Mouse (Mus musculus) E14TG2a.4 (cell line): ENCODE measurements around the gene Ppp1r1b.

Experiments
- CTCF ChIP-seq: conservative IDR thresholded peaks from 2 replicates; pipeline ENCODE4 v1.5.1; 2014; ENCODE audit warnings: low read length
- NANOG ChIP-seq: IDR thresholded peaks from 2 replicates; pipeline ENCODE4 v1.6.1; 2014; ENCODE audit warnings: borderline replicate concordance, low read length, mixed read lengths
- POU5F1 ChIP-seq: IDR thresholded peaks from 2 replicates; pipeline ENCODE4 v1.6.1; 2014; ENCODE audit warnings: low read length, borderline replicate concordance

DNA sequence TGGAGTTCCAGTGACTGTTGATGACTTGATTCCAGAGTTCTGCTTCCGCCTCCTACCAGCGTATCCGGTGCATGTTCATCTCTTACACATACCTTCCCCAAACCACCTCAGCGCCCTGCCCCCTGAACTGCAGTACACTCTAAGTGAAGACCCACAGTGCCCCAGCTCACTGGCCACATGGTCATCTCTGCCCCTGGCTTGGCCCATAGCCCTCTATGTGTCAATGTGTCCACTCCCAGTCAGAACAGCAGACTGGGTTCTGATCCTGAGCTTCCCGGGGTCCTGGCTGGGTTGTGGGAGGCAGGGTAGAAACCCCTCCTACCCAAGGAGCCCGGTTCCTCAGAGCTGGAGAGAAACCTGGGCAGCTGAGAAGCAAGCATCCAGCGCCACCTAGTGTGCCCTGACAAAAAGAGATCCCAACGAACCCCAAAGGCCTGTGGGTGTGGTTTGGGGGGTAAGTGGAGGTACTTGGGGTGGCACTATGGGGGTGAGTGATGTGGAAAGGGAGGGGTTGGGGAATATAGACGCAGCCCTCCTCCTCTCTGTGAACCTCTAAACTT, 41.1 kb downstream of the Ppp1r1b start:
- TF ChIP-seq CTCF (peak; percentile 46), NANOG (no peak), POU5F1 (no peak)
